Mouse (Mus musculus) neutrophil, adult 83 days (primary cell): ENCODE measurements around the gene Eif4e. TPM values are rescaled to one million over a fixed set of nuclear protein-coding genes. Genes with fewer than 3 reads are reported as not detected.

Experiments
- total RNA-seq, 2 experiments: library from RNA; stranded (reverse); gene quantifications; one replicate each; pipeline ENCODE4 v1.2.4; 2023

Eif4e gene
- 10 to 100 TPM; 50.0 to 53.6 TPM for total RNA-seq

GRCm38 (mm10) chr3:138526073-138526915 is at the start of gene Eif4e:
Eif4e (plus strand) TSS chr3:138526179.

GRCm38 (mm10) chr3:138489327-138490033 is 36.5 kb upstream of the Eif4e start, which contains the start of gene Metap1:
Metap1 (minus strand) TSS chr3:138489515.

Other genes with a start within 250 kb of the Eif4e start
- not detected for gene Adh6a, start 212.9 kb upstream of the Eif4e start, total RNA-seq
- gene Adh6b, start 184.4 kb upstream of the Eif4e start, total RNA-seq: not detected
- not detected for gene Adh4, start 110.7 kb upstream of the Eif4e start, total RNA-seq
- 10 to 100 TPM; 34.3 to 35.3 TPM for gene Adh5, start 83.1 kb upstream of the Eif4e start, total RNA-seq
- gene Metap1, start 36.7 kb upstream of the Eif4e start, total RNA-seq: 10 to 100 TPM; 20.8 to 22.2 TPM
- gene Tspan5, start 216.0 kb downstream of the Eif4e start, total RNA-seq: 10 to 100 TPM; 26.8 to 30.4 TPM